Mouse (Mus musculus) heart, embryonic 10.5 days (tissue): Measurements from ENCODE around the gene Clip4. TPM values are rescaled to one million over a fixed set of nuclear protein-coding genes. Genes with fewer than 3 reads are reported as not detected.

ENCODE experiments used
- DNase-seq: peaks from one replicate; pipeline ENCODE4 v3.0.0-alpha.2; 2017; ENCODE audit warnings: low spot score
- H3K27ac ChIP-seq: fragments of 300-500 bp; sonication (generic); 2 replicates; pipeline ENCODE4 v1.5.1; 2016; ENCODE audit warnings: mild to moderate bottlenecking
- H3K27me3 ChIP-seq: fragments of 300-500 bp; sonication (generic); 2 replicates; pipeline ENCODE4 v1.6.1; 2016; ENCODE audit warnings: mild to moderate bottlenecking; ENCODE audit not compliant: poor library complexity, insufficient read depth, severe bottlenecking
- H3K36me3 ChIP-seq: fragments of 300-500 bp; sonication (generic); 2 replicates; pipeline ENCODE4 v1.6.1; 2016; ENCODE audit warnings: mild to moderate bottlenecking, moderate library complexity
- H3K4me1 ChIP-seq: fragments of 300-500 bp; sonication (generic); 2 replicates; pipeline ENCODE4 v1.6.1; 2016; ENCODE audit warnings: mild to moderate bottlenecking
- H3K4me3 ChIP-seq: fragments of 300-500 bp; sonication (generic); 2 replicates; pipeline ENCODE4 v1.5.1; 2016; ENCODE audit warnings: mild to moderate bottlenecking, moderate library complexity
- H3K9me3 ChIP-seq: fragments of 300-500 bp; sonication (generic); 2 replicates; pipeline ENCODE4 v1.6.1; 2016; ENCODE audit warnings: mild to moderate bottlenecking, moderate library complexity
- WGBS: fragments of 180-500 bp; shearing (Covaris S2); methylation state at CpG from one replicate; pipeline ENCODE4 v1.1.7; 2016; 5-methylcytosine and 5-hydroxymethylcytosine counted together
- polyA plus RNA-seq: library from polyadenylated mRNA; unstranded; fragments of >200 nt; fragmentation: Nextera tagmentation; extraction: Ambion mirVana; gene quantifications from 2 replicates; pipeline ENCODE4 v1.2.1, GENCODE M21; 2016

Gene Clip4
- polyA plus RNA-seq, 1 experiment from 2014 or later: 13.9 TPM

DNA sequence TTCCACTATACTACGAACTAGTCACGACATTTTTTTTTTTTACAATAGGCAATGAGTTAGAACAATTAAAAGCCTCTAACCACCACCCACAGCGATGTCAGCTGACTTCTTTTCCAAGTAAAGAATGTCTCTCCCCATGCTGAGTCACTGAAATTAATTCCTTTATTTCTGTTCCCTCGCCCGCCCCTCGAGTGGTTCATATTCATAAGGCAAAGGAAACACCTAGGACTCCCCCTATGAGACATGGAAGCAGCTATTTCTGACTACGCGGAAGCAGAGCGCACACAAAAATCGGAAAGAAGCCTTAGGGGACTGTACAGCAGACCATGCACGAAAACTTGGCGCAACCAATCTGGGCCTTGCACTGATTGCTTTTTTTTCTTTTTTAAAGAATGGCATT lies 100.6 kb downstream of the Clip4 start:
- DNase-seq: no peak
- peaks cover 15% of the 10 kb centered on the region; the same call in 1 of the 2 replicates for H3K4me1 ChIP-seq
- no peak overlapping the region for H3K27ac ChIP-seq
- WGBS: 86% methylated on average over 12 of the region's 12 CpGs
- no peaks in the 10 kb centered on the region for H3K9me3 ChIP-seq
- H3K36me3 ChIP-seq: no peaks in the 10 kb centered on the region
- H3K4me3 ChIP-seq: peak overlapping the region; percentile 65; the same call in 1 of the 2 replicates
- no peaks in the 10 kb centered on the region for H3K27me3 ChIP-seq

DNA sequence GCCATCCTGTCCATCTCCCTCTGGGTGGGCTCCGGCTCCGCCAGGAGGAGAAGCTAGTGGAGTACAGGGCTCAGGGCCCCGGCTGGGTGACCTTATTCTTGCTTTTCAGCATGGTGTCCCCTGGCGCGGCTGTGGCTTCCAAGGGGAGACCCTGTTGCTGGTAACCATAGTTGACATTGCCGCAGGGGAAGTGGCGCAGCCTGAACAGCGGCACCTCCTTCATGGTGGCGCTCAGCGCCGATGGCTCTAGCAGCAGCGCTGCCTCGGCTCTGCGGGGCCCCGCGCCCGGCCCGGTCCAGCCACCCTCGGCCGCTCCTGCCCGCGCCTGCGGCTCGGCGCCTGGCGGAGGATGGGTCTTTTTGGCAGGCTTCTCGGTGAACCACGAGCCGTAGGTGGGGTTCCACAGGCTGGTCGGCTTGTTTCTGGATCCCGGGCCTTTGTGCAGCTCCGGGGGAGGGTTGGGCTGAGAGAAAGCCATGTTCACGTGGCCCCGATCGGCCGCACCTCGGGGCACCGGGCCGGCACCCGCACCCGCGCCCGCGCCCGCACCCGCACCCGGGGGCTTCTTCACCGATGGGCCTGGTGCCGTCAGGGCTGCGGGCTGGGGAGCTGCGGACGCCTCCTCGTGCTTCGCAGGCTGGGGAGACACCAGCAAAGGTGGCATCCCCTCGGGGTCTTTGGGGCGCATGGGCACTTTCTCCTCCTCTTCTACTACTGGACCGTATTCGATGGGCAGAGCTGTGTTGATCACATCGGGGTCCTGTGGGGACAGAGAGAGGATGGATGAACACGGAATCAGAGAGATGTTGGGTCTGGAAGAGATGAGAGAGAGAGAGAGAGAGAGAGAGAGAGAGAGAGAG lies 101.3 kb downstream of the Clip4 start:
- DNase-seq: peak; percentile 82
- 4% methylated on average over 60 of the region's 60 CpGs for WGBS
- Histone ChIP-seq H3K27me3 (no peaks in the 10 kb centered on the region), H3K27ac (peak overlapping the region; percentile 89), H3K9me3 (no peaks in the 10 kb centered on the region), H3K4me3 (peak overlapping the region; percentile 65), H3K36me3 (no peaks in the 10 kb centered on the region), H3K4me1 (0 out of 2 replicates have a peak, but pooled peaks cover 10% of the 10 kb centered on the region)

DNA sequence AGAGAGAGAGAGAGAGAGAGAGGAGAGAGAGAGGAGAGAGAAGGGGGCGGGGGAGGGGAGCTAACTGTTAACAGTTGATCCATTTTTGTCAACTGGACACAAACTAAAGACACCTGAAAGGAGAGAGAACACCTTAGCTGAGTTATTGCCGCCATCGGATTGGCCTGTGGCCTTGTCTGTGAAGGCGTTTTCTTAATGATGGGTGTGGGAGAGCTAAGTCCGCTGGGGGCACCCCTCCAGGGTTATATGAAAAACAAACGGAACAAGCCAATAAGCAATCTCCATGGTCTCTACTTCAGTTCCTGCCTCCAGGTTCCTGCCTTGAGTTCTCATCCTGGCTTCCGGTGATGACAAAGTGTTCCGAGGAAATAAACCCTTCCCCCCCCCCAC lies 102.0 kb downstream of the Clip4 start:
- no peaks in the 10 kb centered on the region for H3K9me3 ChIP-seq
- 81% methylated on average over 8 of the region's 8 CpGs for WGBS
- H3K4me3 ChIP-seq: no peak overlapping the region
- H3K27me3 ChIP-seq: no peaks in the 10 kb centered on the region
- H3K4me1 ChIP-seq: 0 out of 2 replicates have a peak, but pooled peaks cover 8% of the 10 kb centered on the region
- no peak for DNase-seq
- no peaks in the 10 kb centered on the region for H3K36me3 ChIP-seq
- no peak overlapping the region for H3K27ac ChIP-seq

DNA sequence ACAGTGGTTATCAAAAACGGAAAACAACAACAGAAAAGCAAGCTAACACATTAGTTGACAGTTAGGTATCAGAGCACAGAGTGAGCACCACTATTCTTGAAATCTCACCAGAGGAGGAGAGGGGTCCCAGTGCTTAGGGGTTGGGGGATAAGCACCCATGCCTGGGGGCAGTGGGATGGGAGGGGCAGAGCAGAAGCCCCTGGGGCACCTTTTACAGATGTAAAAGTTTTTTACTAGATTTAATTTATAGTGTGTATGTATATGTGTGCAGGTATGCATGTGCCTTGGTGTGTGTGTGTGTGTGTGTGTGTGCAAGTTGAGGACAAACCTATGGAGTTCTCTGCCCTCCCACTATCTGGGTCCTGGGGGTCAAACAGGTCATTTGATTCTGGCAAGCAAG lies 102.4 kb downstream of the Clip4 start:
- DNase-seq: no peak
- Histone ChIP-seq H3K9me3 (no peaks in the 10 kb centered on the region), H3K27me3 (no peaks in the 10 kb centered on the region), H3K36me3 (no peaks in the 10 kb centered on the region), H3K4me3 (no peak overlapping the region), H3K4me1 (0 out of 2 replicates have a peak, but pooled peaks cover 8% of the 10 kb centered on the region), H3K27ac (no peak overlapping the region)
- 78% methylated on average over 1 of the region's 1 CpGs for WGBS

DNA sequence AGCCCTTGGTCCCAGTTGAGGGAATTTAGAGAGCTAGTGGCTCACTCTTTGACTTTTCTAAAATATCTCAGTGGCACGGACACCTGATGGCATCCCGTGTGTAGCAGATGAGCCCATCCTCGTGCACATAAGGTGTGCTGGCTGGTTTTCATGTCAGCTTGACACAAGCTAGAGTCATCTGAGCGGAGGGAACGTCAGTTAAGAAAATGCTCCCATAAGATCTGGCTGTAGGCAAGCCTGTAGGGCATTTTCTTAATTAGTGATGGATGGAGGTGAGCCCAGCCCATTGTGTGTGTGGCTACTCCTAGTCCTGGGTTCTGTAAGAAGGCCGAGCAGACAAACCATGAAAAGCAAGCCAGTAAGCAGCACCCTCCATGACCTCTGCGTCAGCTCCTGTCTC lies 103.7 kb downstream of the Clip4 start:
- no peak overlapping the region for H3K27ac ChIP-seq
- 77% methylated on average over 7 of the region's 7 CpGs for WGBS

DNA sequence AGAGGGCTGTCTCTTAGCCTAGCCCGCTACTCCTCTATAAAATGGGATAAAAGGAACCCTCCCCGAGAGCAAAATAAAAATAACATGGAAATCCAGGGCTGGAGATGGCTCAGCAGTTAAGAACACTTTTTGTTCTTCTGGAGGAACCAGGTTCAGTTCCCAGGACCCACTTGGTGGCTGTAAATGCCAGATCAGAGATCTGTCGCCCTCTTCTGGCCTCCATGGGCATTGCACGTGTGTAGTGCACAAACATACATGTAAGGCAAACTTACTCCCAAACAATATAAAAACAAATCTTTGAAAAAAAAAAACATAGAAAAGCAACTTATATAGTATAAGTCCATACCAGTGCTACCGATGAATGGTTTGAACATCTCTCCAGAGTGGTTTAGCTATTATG lies 104.7 kb downstream of the Clip4 start:
- Histone ChIP-seq H3K36me3 (no peaks in the 10 kb centered on the region), H3K4me1 (0 out of 2 replicates have a peak, but pooled peaks cover 8% of the 10 kb centered on the region), H3K9me3 (no peaks in the 10 kb centered on the region), H3K27ac (no peak overlapping the region), H3K27me3 (no peaks in the 10 kb centered on the region), H3K4me3 (no peak overlapping the region)
- 59% methylated on average over 5 of the region's 5 CpGs for WGBS
- DNase-seq: no peak

More for the DNA sequence above, 103.7 kb downstream of the Clip4 start:
- 0 out of 2 replicates have a peak, but pooled peaks cover 8% of the 10 kb centered on the region for H3K4me1 ChIP-seq
- no peak for DNase-seq
- H3K4me3 ChIP-seq: no peak overlapping the region
- H3K9me3 ChIP-seq: no peaks in the 10 kb centered on the region
- H3K27me3 ChIP-seq: no peaks in the 10 kb centered on the region
- no peaks in the 10 kb centered on the region for H3K36me3 ChIP-seq

DNA sequence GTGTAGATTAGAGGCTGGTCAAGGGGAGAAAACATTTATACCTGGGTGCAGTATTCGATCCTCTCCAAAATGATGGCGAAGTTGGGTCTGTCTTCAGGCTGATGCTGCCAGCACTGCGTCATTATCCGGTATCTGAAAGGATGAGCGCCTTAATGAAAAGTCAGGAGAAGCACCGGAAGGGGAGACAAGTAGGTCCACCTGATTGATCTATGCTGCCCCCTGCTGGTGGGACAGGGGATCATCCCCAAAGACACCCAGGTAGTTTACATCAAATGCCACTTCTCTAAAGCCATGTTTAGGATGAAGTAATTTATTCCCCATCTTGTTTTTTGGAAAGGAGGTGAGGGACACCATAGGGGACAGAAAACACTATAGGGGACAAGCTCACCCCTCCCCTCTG lies 105.8 kb downstream of the Clip4 start:
- Histone ChIP-seq H3K27ac (no peak overlapping the region), H3K36me3 (no peaks in the 10 kb centered on the region), H3K4me1 (0 out of 2 replicates have a peak, but pooled peaks cover 8% of the 10 kb centered on the region), H3K27me3 (no peaks in the 10 kb centered on the region), H3K4me3 (no peak overlapping the region), H3K9me3 (no peaks in the 10 kb centered on the region)
- DNase-seq: no peak
- 36% methylated on average over 6 of the region's 6 CpGs for WGBS

DNA sequence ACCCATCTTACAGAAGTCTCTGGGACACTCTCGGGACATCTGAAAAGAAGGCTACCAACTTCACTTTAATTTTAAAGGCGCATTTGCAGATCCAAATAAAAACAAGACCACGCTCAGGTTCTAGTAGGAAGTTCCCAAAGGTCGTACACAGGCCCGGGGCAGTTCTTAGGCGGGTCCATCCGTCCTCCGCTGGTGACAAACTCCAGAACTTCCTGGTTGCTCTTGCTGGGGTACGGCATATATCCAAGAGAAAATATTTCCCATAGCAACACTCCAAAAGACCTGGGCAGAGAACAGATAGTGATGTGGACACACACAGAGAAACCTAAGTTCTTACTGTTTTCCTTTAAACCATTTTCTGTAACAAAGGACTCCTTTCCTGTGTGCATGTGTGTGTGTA lies 106.5 kb downstream of the Clip4 start:
- Histone ChIP-seq H3K27me3 (no peaks in the 10 kb centered on the region), H3K27ac (no peak overlapping the region), H3K4me3 (no peak overlapping the region), H3K9me3 (no peaks in the 10 kb centered on the region), H3K4me1 (0 out of 2 replicates have a peak, but pooled peaks cover 2% of the 10 kb centered on the region), H3K36me3 (no peaks in the 10 kb centered on the region)
- DNase-seq: no peak
- 67% methylated on average over 9 of the region's 9 CpGs for WGBS

DNA sequence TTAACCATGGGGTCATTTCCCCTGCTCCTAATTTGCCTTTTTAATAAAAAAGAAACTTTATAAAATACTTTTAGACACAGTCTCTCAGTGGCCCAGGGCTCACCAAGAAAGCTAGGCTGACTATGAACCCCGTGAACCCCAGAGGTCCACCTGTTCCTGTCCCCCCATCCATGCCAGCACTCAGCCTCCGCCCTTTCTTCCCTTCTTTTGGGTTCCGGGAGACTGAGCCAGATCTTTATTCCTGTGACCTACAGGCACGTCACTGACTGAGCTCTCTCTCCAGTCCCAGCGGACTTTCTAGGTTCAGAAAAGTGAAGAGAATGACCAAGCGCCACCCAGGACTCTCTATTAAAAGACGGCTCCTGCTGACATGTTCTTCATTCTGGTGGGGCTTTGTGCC lies 107.2 kb downstream of the Clip4 start:
- Histone ChIP-seq H3K4me1 (no peaks in the 10 kb centered on the region), H3K27me3 (no peaks in the 10 kb centered on the region), H3K9me3 (no peaks in the 10 kb centered on the region), H3K36me3 (no peaks in the 10 kb centered on the region), H3K27ac (no peak overlapping the region), H3K4me3 (no peak overlapping the region)
- 74% methylated on average over 7 of the region's 7 CpGs for WGBS
- DNase-seq: no peak

DNA sequence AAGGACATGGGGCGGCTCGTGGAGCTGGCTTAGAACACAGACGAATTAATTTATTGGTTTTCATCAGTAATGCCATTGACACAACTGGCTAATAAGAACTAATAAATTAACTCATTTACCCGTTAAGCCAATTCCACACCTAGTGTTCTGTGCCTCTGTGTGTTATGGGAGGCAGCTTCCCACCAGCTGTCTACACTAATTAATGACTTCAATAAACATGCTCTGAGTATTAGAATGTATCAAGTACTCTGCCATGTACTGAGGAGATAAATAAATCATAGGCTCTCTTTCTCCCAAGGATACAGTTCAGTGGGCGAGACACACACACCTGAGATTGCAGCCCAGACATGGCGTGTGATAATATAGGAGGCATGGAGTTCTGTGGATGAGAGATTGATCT lies 113.1 kb downstream of the Clip4 start:
- Histone ChIP-seq H3K4me1 (no peaks in the 10 kb centered on the region), H3K27me3 (no peaks in the 10 kb centered on the region), H3K9me3 (no peaks in the 10 kb centered on the region), H3K36me3 (no peaks in the 10 kb centered on the region), H3K4me3 (no peak overlapping the region), H3K27ac (no peak overlapping the region)
- no peak for DNase-seq
- 86% methylated on average over 6 of the region's 6 CpGs for WGBS

DNA sequence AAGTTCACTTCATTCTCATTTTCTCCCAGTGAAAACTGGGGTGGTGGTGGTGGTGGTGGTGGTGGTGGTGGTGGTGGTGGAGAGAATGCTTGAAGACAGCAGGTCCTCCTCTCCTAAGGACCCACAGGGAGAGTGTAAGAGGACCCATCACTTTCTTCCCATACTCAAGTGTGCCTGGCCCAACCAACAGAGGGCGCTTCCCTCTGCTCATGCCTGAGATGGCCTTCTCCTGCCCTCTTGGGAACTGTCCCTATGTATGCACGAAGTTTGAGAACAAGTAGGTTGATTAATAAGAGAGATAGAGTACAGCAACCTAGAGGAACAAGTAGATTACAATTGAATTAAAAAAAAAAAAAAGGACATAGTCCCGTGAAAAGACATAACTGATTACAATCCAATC lies 140.8 kb downstream of the Clip4 start:
- no peaks in the 10 kb centered on the region for H3K4me1 ChIP-seq

DNA sequence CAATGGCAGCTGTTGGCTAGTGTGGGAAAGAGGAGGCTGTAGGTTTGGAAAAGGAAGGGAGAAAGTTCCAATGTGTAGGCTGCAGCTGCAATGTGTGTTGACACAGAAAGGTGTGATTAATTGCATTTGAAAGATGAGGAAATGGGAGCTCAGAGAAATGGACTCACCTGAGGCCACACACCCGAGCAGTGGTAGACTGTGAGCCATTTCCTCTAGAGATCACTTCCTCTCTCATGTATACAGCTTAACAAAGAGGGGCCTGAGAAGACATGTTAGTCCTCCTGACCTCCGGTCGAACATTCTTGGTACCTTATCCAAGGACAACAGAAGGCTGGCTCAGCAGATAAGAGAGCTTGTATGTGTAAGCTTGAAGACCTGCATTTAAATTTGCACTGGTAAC lies 144.9 kb downstream of the Clip4 start:
- no peak for DNase-seq
- Histone ChIP-seq H3K4me1 (peaks cover 11% of the 10 kb centered on the region; the same call in 1 of the 2 replicates), H3K36me3 (no peaks in the 10 kb centered on the region), H3K4me3 (no peak overlapping the region), H3K27ac (no peak overlapping the region), H3K27me3 (no peaks in the 10 kb centered on the region), H3K9me3 (no peaks in the 10 kb centered on the region)
- WGBS: 36% methylated on average over 3 of the region's 3 CpGs

More for the DNA sequence above, 140.8 kb downstream of the Clip4 start:
- 46% methylated on average over 3 of the region's 3 CpGs for WGBS
- Histone ChIP-seq H3K27ac (no peak overlapping the region), H3K27me3 (no peaks in the 10 kb centered on the region), H3K9me3 (no peaks in the 10 kb centered on the region), H3K36me3 (no peaks in the 10 kb centered on the region), H3K4me3 (no peak overlapping the region)
- no peak for DNase-seq
